Comparison of ENCODE assay signal across 8 mouse cellular contexts in the genomic region with DNA sequence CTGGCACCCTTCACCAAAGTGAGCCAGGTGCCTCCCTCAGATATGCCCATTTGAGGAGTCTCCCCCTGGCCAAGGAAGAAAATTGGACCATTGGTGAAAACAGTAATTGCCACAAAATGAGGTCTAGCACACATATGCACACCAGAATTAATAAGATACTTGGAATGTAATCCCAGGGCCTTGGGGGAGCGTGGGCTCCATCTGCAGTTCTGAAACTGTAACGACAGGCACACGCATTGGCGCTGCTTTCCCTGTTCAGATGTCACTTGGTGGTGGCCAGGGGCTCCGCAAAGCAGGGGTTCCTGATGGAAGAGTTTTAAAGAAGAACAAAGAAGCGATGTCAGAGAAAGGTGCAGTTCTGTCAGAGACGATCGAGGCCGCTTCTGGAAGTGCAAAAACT. TPM values are rescaled to one million over a fixed set of nuclear protein-coding genes. Genes with fewer than 3 reads are reported as not detected.
DNase-seq lines count a peak whose midpoint lies in the region; ATAC-seq lines count a peak whose summit lies in the region.

No protein-coding gene starts in this region.

- no peak overlapping the region for H3K9ac ChIP-seq in hindbrain, embryonic 11.5 days (ENCODE audit: low read depth, low read length)
- no peak overlapping the region for H3K9ac ChIP-seq in hindbrain, embryonic 12.5 days

- H3K36me3 ChIP-seq in hindbrain, embryonic 11.5 days (ENCODE audit: control insufficient read depth, insufficient read depth, low read length): no peaks in the 10 kb centered on the region
- peaks cover 26% of the 10 kb centered on the region for H3K36me3 ChIP-seq in hindbrain, embryonic 12.5 days

- H3K4me3 ChIP-seq in hindbrain, embryonic 11.5 days (ENCODE audit: low read depth, low read length): no peak overlapping the region
- H3K4me3 ChIP-seq in hindbrain, embryonic 12.5 days: no peak overlapping the region

- H3K27me3 ChIP-seq in hindbrain, embryonic 11.5 days (ENCODE audit: control insufficient read depth, insufficient read depth, low read length): no peaks in the 10 kb centered on the region
- no peaks in the 10 kb centered on the region for H3K27me3 ChIP-seq in hindbrain, embryonic 12.5 days

- no peaks in the 10 kb centered on the region for H3K4me1 ChIP-seq in hindbrain, embryonic 11.5 days (replicated peaks; ENCODE audit: control insufficient read depth, insufficient read depth, low read length)
- H3K4me1 ChIP-seq in hindbrain, embryonic 12.5 days: no peaks in the 10 kb centered on the region

- H3K4me2 ChIP-seq in hindbrain, embryonic 11.5 days (replicated peaks; ENCODE audit: low read depth, low read length): no peak overlapping the region
- H3K4me2 ChIP-seq in hindbrain, embryonic 12.5 days (replicated peaks): no peak overlapping the region

- H3K27ac ChIP-seq in hindbrain, embryonic 11.5 days (ENCODE audit: low read depth, low read length): no peak overlapping the region
- no peak overlapping the region for H3K27ac ChIP-seq in hindbrain, embryonic 12.5 days

- ATAC-seq in hindbrain, embryonic 11.5 days (ENCODE audit: low FRiP score): no peak
- no peak for ATAC-seq in hindbrain, embryonic 12.5 days (ENCODE audit: low FRiP score)

- WGBS in hindbrain, embryonic 11.5 days: 69% methylated on average over 9 of the region's 9 CpGs
- 68% methylated on average over 9 of the region's 9 CpGs for WGBS in hindbrain, embryonic 12.5 days

- H3K9me3 ChIP-seq in hindbrain, embryonic 11.5 days (ENCODE audit: control insufficient read depth, low read length): no peaks in the 10 kb centered on the region
- H3K9me3 ChIP-seq in hindbrain, embryonic 12.5 days (replicated peaks): no peaks in the 10 kb centered on the region

- peak; percentile 58 for DNase-seq in hindbrain, embryonic 11.5 days (ENCODE audit: low spot score)
- peak; percentile 28 for DNase-seq in thymus, postnatal 14 days
- no peak for DNase-seq in thymus, postnatal 10 days (ENCODE audit: low spot score in 2 of 2)
- peak; percentile 34 to 38 for DNase-seq in frontal cortex, postnatal 25 days (ENCODE audit: low spot score in 2 of 2)
- peak; percentile 23 for DNase-seq in neural tube, embryonic 10.5 days (ENCODE audit: extremely low spot score, low spot score)
- DNase-seq in gastrocnemius, adult 18-20 months (ENCODE audit: low spot score): no peak
- DNase-seq in spleen, postnatal 14 days (ENCODE audit: low spot score in 2 of 2): no peak

RNA-seq across cellular contexts. Expression of gene Synj2, which starts 17.8 kb away (rescaled TPM):
- polyA plus RNA-seq in hindbrain, embryonic 11.5 days (2014; fragmentation: Nextera tagmentation; extraction: Ambion mirVana): 1.3 and 1.8 TPM in 2 replicates
- 1.9 TPM in 2 replicates for polyA plus RNA-seq in hindbrain, embryonic 12.5 days (2016; fragmentation: Nextera tagmentation; extraction: Ambion mirVana)
- total RNA-seq in gastrocnemius, adult 18-20 months (2021): 10 to 100 TPM; 25.7 to 32.7 TPM

Comparison
In these comparisons a context has a peak if more than half of its experiments do, and no peak if none do; other contexts are left out.
1. DNase-seq: peak in hindbrain, embryonic 11.5 days (single experiment), thymus, postnatal 14 days (single experiment), frontal cortex, postnatal 25 days (2 of 2) and neural tube, embryonic 10.5 days (single experiment); none in thymus, postnatal 10 days (0 of 2), gastrocnemius, adult 18-20 months (single experiment) and spleen, postnatal 14 days (0 of 2).